Mouse (Mus musculus): ENCODE measurements around the gene Slc7a6.

GRCm38 (mm10) chr8:106158381-106158780 lies 10.3 kb upstream of the Slc7a6 start:
- TF ChIP-seq POLR2A (IDR thresholded peaks at IDR 0.05; ENCODE audit: borderline replicate concordance, low read depth, low read length): no peak
- TF ChIP-seq CTCF (IDR thresholded peaks at IDR 0.05; ENCODE audit: low read depth, low read length): no peak
